Mouse (Mus musculus) kidney, postnatal 0 days (tissue): Measurements from ENCODE around the gene Sft2d2. TPM values are rescaled to one million over a fixed set of nuclear protein-coding genes. Genes with fewer than 3 reads are reported as not detected.

ENCODE experiments used
- ATAC-seq: fragments of 200-750 bp; cut with Nextera tagmentation; replicated peaks from 2 replicates; pipeline ENCODE4 v1.8.0; 2017; ENCODE audit warnings: low read depth, moderate number of reproducible peaks, moderate TSS enrichment, moderate library complexity; ENCODE audit not compliant: low FRiP score
- DNase-seq: peaks from one replicate; pipeline ENCODE4 v3.0.0-alpha.2; 2016; ENCODE audit warnings: low spot score
- H3K27ac ChIP-seq: fragments of 300-500 bp; sonication (generic); 2 replicates; pipeline ENCODE4 v1.5.1; 2014; ENCODE audit warnings: mild to moderate bottlenecking
- H3K27me3 ChIP-seq: fragments of 300-500 bp; sonication (generic); 2 replicates; pipeline ENCODE4 v1.6.1; 2014; ENCODE audit warnings: low read length, mixed read lengths; ENCODE audit not compliant: insufficient read depth
- H3K36me3 ChIP-seq: fragments of 300-500 bp; sonication (generic); 2 replicates; pipeline ENCODE4 v1.6.1; 2014; ENCODE audit warnings: low read length, mixed read lengths; ENCODE audit not compliant: insufficient read depth
- H3K4me1 ChIP-seq: fragments of 300-500 bp; sonication (generic); replicated peaks from 2 replicates; pipeline ENCODE4 v1.6.1; 2014; ENCODE audit warnings: antibody characterized with exemption, low read length, mixed read lengths; ENCODE audit not compliant: insufficient read depth
- H3K4me2 ChIP-seq: fragments of 300-500 bp; sonication (generic); 2 replicates; pipeline ENCODE4 v1.6.1; 2014; ENCODE audit warnings: mild to moderate bottlenecking, low read length, moderate library complexity, mixed read lengths
- H3K4me3 ChIP-seq: fragments of 300-500 bp; sonication (generic); replicated peaks from 2 replicates; pipeline ENCODE4 v1.5.1; 2014; ENCODE audit warnings: low read depth, low read length
- H3K9ac ChIP-seq: fragments of 300-500 bp; sonication (generic); 2 replicates; pipeline ENCODE4 v1.6.1; 2014; ENCODE audit warnings: low read depth, low read length
- H3K9me3 ChIP-seq: fragments of 300-500 bp; sonication (generic); replicated peaks from 2 replicates; pipeline ENCODE4 v1.6.1; 2016; ENCODE audit warnings: low read length, inconsistent platforms, mixed read lengths
- CTCF ChIP-seq: IDR thresholded peaks from 2 replicates; pipeline ENCODE4 v1.5.1; 2016; ENCODE audit warnings: antibody characterized with exemption, low read depth, mild to moderate bottlenecking, moderate library complexity
- WGBS: fragments of 180-500 bp; shearing (Covaris S2); extraction: QIAGEN DNeasy Blood & Tissue Kit; methylation state at CpG from one replicate; pipeline ENCODE4 v1.1.7; 2014; 5-methylcytosine and 5-hydroxymethylcytosine counted together
- polyA plus RNA-seq: library from polyadenylated mRNA; unstranded; fragments of >200 nt; fragmentation: Nextera tagmentation; extraction: Ambion mirVana; gene quantifications from 2 replicates; pipeline ENCODE4 v1.2.1, GENCODE M21; 2015

The Sft2d2 gene
- polyA plus RNA-seq, 1 experiment from 2014 or later, result 21.2 TPM

GRCm38 (mm10) chr1:165193426-165193825 lies 812 bp downstream of the Sft2d2 start:
- Histone ChIP-seq H3K36me3 (no peaks in the 10 kb centered on the region), H3K4me1 (0 out of 2 replicates have a peak, but pooled peaks cover 4% of the 10 kb centered on the region), H3K9me3 (no peaks in the 10 kb centered on the region), H3K27me3 (no peaks in the 10 kb centered on the region), H3K4me2 (peak overlapping the region; percentile 74), H3K4me3 (peak overlapping the region; percentile 54), H3K9ac (peak overlapping the region; percentile 85), H3K27ac (peak overlapping the region; percentile 94)
- no peak for ATAC-seq
- DNase-seq, result peak; percentile 43
- TF ChIP-seq CTCF, result no peak
- 5% methylated on average over 7 of the region's 7 CpGs for WGBS

GRCm38 (mm10) chr1:165192714-165193264 lies 1.4 kb downstream of the Sft2d2 start:
- Histone ChIP-seq H3K4me3 (peak overlapping the region; percentile 54), H3K27me3 (no peaks in the 10 kb centered on the region), H3K4me1 (0 out of 2 replicates have a peak, but pooled peaks cover 4% of the 10 kb centered on the region), H3K27ac (peak overlapping the region; percentile 94; the same call in 1 of the 2 replicates), H3K9ac (peak overlapping the region; percentile 85; the same call in 1 of the 2 replicates), H3K4me2 (peak overlapping the region; percentile 74), H3K9me3 (no peaks in the 10 kb centered on the region), H3K36me3 (no peaks in the 10 kb centered on the region)
- DNase-seq, result peak; percentile 24
- 54% methylated on average over 10 of the region's 10 CpGs for WGBS
- TF ChIP-seq CTCF, result no peak
- ATAC-seq, result no peak

GRCm38 (mm10) chr1:165192102-165192501 lies 2.1 kb downstream of the Sft2d2 start:
- Histone ChIP-seq H3K4me1 (0 out of 2 replicates have a peak, but pooled peaks cover 4% of the 10 kb centered on the region), H3K4me2 (peak overlapping the region; percentile 74; the same call in 1 of the 2 replicates), H3K9me3 (no peaks in the 10 kb centered on the region), H3K4me3 (no peak overlapping the region), H3K9ac (no peak overlapping the region), H3K36me3 (peaks cover under 1% of the 10 kb centered on the region; the same call in 1 of the 2 replicates), H3K27me3 (no peaks in the 10 kb centered on the region), H3K27ac (no peak overlapping the region)
- no peak for TF ChIP-seq CTCF
- 66% methylated on average over 4 of the region's 4 CpGs for WGBS
- DNase-seq (no peak), ATAC-seq (no peak)

GRCm38 (mm10) chr1:165191611-165192010 lies 2.6 kb downstream of the Sft2d2 start:
- Histone ChIP-seq H3K9me3 (no peaks in the 10 kb centered on the region), H3K36me3 (peaks cover 5% of the 10 kb centered on the region; the same call in 1 of the 2 replicates), H3K9ac (no peak overlapping the region), H3K4me1 (0 out of 2 replicates have a peak, but pooled peaks cover 4% of the 10 kb centered on the region), H3K4me3 (no peak overlapping the region), H3K4me2 (no peak overlapping the region), H3K27me3 (no peaks in the 10 kb centered on the region), H3K27ac (no peak overlapping the region)
- no peak for TF ChIP-seq CTCF
- 71% methylated on average over 13 of the region's 13 CpGs for whole genome bisulfite sequencing
- DNase-seq (no peak), ATAC-seq (no peak)

DNA sequence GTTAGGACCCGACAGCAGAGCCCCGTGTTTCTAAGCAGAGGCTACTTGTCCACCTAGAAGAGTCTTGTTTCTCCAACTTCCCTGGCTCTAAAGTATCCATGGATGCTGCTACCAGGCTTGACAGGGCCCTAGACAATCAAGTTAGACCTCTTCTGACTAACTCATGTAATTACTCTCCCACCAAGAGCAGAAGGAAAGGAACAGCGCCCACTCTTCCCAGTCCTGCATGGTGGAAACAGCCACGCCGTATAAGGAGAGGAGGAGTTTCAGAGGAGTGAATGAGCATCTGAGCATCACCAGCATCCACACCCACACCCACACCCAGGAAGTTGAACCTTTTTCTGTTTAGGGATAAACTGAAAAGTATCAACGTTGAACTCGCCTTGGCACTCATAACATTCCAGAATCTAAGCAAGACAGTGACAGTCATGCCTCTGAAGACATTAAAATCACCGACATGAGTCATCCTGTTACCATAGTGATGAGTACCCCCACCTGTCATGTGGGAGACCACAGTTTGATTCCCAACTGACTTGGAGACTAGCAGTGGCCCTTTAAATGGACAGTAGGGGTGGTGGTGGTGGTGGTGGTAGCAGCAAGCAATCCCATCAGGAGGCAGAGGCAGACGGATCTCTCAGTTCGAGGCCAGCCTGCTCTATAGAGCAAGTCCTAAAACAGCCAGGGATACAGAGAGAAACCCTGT lies 3.5 kb downstream of the Sft2d2 start:
- Histone ChIP-seq H3K27ac (no peak overlapping the region), H3K9me3 (no peaks in the 10 kb centered on the region), H3K36me3 (peaks cover 7% of the 10 kb centered on the region; the same call in 1 of the 2 replicates), H3K9ac (no peak overlapping the region), H3K4me1 (0 out of 2 replicates have a peak, but pooled peaks cover 4% of the 10 kb centered on the region), H3K4me3 (no peak overlapping the region), H3K27me3 (no peaks in the 10 kb centered on the region), H3K4me2 (no peak overlapping the region)
- TF ChIP-seq CTCF, result no peak
- WGBS, result 86% methylated on average over 10 of the region's 10 CpGs
- no peak for DNase-seq
- ATAC-seq, result no peak

DNA sequence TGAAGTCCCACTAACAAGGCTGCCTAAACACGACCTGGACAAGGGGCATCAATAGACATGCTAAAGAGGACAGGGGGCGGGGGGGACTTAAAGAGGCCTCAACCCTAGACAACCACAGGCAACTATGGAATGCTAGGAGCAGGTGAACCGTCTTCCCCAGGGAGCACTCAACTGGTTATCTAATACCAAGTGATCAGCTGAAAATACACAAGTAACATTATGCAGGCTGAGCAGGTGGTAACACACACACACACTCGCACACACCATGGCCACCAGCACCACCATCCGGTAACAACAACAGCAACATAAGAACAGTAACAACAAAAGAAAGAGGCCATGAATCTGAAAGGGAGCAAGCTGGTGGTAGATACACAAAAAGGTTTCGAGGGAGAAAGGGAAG lies 4.2 kb downstream of the Sft2d2 start:
- no peaks in the 10 kb centered on the region for H3K27me3 ChIP-seq
- H3K9ac ChIP-seq, result no peak overlapping the region
- H3K27ac ChIP-seq, result no peak overlapping the region
- H3K4me2 ChIP-seq, result no peak overlapping the region
- peaks cover 7% of the 10 kb centered on the region; the same call in 1 of the 2 replicates for H3K36me3 ChIP-seq
- 0 out of 2 replicates have a peak, but pooled peaks cover 3% of the 10 kb centered on the region for H3K4me1 ChIP-seq
- TF ChIP-seq CTCF, result no peak
- WGBS, result 80% methylated on average over 6 of the region's 6 CpGs
- no peak for ATAC-seq
- H3K4me3 ChIP-seq, result no peak overlapping the region
- no peak for DNase-seq
- H3K9me3 ChIP-seq, result no peaks in the 10 kb centered on the region
